Mouse (Mus musculus): ENCODE results near the gene Zfp444. TPM values are rescaled to one million over a fixed set of nuclear protein-coding genes. Genes with fewer than 3 reads are reported as not detected.
"Not testable (repeated sequence)": the region's sequence is repeated elsewhere in the genome, so short reads cannot be mapped to it uniquely, and the experiment has no call there.

Gene Zfp444
- total RNA-seq, 2 experiments from 2014 or later, result 11.8 to 15.2 TPM

GRCm38 (mm10) chr7:6220147-6220546 is 48.1 kb downstream of the Zfp444 start:
- DNase-seq, result no peak

GRCm38 (mm10) chr7:6221978-6222377 is 50.0 kb downstream of the Zfp444 start, which contains the start of gene Zscan5b:
Gene Zscan5b (plus strand): TSS chr7:6222278.
- no peak for DNase-seq

- DNase-seq, result not testable (repeated sequence)
Measured at GRCm38 (mm10) chr7:6228491-6228890, 56.5 kb downstream of the Zfp444 start.

GRCm38 (mm10) chr7:6239787-6240186 is 67.8 kb downstream of the Zfp444 start:
- no peak for DNase-seq

GRCm38 (mm10) chr7:6240841-6241425 is 68.9 kb downstream of the Zfp444 start:
- DNase-seq, result peak; percentile 62

Other genes starting within 250 kb of the Zfp444 start
- not detected for gene Vmn1r65, start 161.2 kb upstream of the Zfp444 start, total RNA-seq (2021)
- gene Nlrp4c, start 127.1 kb upstream of the Zfp444 start, total RNA-seq (2021), result not detected
- gene Zfp787, start 16.2 kb upstream of the Zfp444 start, total RNA-seq (2021), result 10 to 100 TPM; 43.4 to 50.3 TPM
- gene Galp, start 24.9 kb downstream of the Zfp444 start, total RNA-seq (2021), result not detected
- gene Zscan5b, start 50.1 kb downstream of the Zfp444 start, total RNA-seq (2021), result not detected
- not detected for gene Epp13, start 80.5 kb downstream of the Zfp444 start, total RNA-seq (2021)
- gene Zfp667, start 114.4 kb downstream of the Zfp444 start, total RNA-seq (2021), result 1 to 10 TPM; 1.5 to 1.9 TPM
- gene Zfp583, start 159.1 kb downstream of the Zfp444 start, total RNA-seq (2021), result 1 to 10 TPM; 1.8 to 2.5 TPM
- under 1 TPM; 0.24 to 0.38 TPM for gene Gm3854, start 171.5 kb downstream of the Zfp444 start, total RNA-seq (2021)
- gene Zfp78, start 191.1 kb downstream of the Zfp444 start, total RNA-seq (2021), result 1 to 10 TPM; 1.5 to 2.4 TPM
- gene Zfp28, start 211.1 kb downstream of the Zfp444 start, total RNA-seq (2021), result 1 to 10 TPM; 6.3 to 8.3 TPM
- not detected for gene Smim17, start 226.5 kb downstream of the Zfp444 start, total RNA-seq (2021)
- not detected for gene Gm20715, start 238.1 kb downstream of the Zfp444 start, total RNA-seq (2021)

Data from heart, postnatal 4 days (tissue).